Mouse (Mus musculus): ENCODE measurements at regions not wholly inside any gene's neighbourhood (a gene's known extent, or its start where the extent isn't known, plus 50 kb on each side); places are given as distances from the start of the nearest gene placed in this dataset.

GRCm38 (mm10) chr5:53329591-53329990 is 62.7 kb downstream of the Smim20 start:
- DNase-seq: no peak

- DNase-seq: no peak
Measured at GRCm38 (mm10) chr5:53336704-53337103, 69.8 kb downstream of the Smim20 start.

- DNase-seq: no peak
Measured at GRCm38 (mm10) chr5:53337816-53338215, 70.9 kb downstream of the Smim20 start.

GRCm38 (mm10) chr5:53345164-53345563 is 78.3 kb downstream of the Smim20 start:
- DNase-seq: no peak

GRCm38 (mm10) chr5:53346028-53346427 is 79.1 kb downstream of the Smim20 start:
- DNase-seq: peak; percentile 12 to 27

- DNase-seq: no peak
Measured at GRCm38 (mm10) chr5:53346756-53347155, 79.9 kb downstream of the Smim20 start.

GRCm38 (mm10) chr5:53352852-53353251 is 86.0 kb downstream of the Smim20 start:
- DNase-seq: no peak

GRCm38 (mm10) chr5:53354296-53354695 is 87.4 kb downstream of the Smim20 start:
- no peak for DNase-seq

GRCm38 (mm10) chr5:53355069-53355468 is 88.2 kb downstream of the Smim20 start:
- peak; percentile 59 to 87 for DNase-seq

- DNase-seq: no peak
Measured at GRCm38 (mm10) chr5:53357086-53357608, 90.3 kb downstream of the Smim20 start.

GRCm38 (mm10) chr5:53358181-53358580 is 91.3 kb downstream of the Smim20 start:
- DNase-seq: no peak

GRCm38 (mm10) chr5:53359887-53360286 is 93.0 kb downstream of the Smim20 start:
- no peak for DNase-seq

- no peak for DNase-seq
Measured at GRCm38 (mm10) chr5:53361295-53361694, 94.4 kb downstream of the Smim20 start.

- no peak for DNase-seq
Measured at GRCm38 (mm10) chr5:53363898-53364297, 97.0 kb downstream of the Smim20 start.

- DNase-seq: no peak
Measured at GRCm38 (mm10) chr5:53366882-53367561, 98.9 kb upstream of the Rbpj start.

- DNase-seq: no peak
Measured at GRCm38 (mm10) chr5:53370272-53370671, 95.7 kb upstream of the Rbpj start.

GRCm38 (mm10) chr5:53371638-53372037 is 94.3 kb upstream of the Rbpj start:
- no peak for DNase-seq

- no peak for DNase-seq
Measured at GRCm38 (mm10) chr5:53373315-53373714, 92.6 kb upstream of the Rbpj start.

GRCm38 (mm10) chr5:53376856-53377255 is 89.1 kb upstream of the Rbpj start:
- no peak for DNase-seq

- DNase-seq: no peak
Measured at GRCm38 (mm10) chr5:53377698-53378097, 88.3 kb upstream of the Rbpj start.

- DNase-seq: no peak
Measured at GRCm38 (mm10) chr5:53378106-53378505, 87.8 kb upstream of the Rbpj start.

GRCm38 (mm10) chr5:53378599-53378998 is 87.4 kb upstream of the Rbpj start:
- DNase-seq: no peak

- DNase-seq: peak; percentile 70 to 81
Measured at GRCm38 (mm10) chr5:53379612-53380011, 86.3 kb upstream of the Rbpj start.

GRCm38 (mm10) chr5:53380203-53380602 is 85.7 kb upstream of the Rbpj start:
- DNase-seq: no peak
